Mouse (Mus musculus): ENCODE measurements around the gene Ucp2. TPM values are rescaled to one million over a fixed set of nuclear protein-coding genes. Genes with fewer than 3 reads are reported as not detected.

Gene Ucp2
- polyA plus RNA-seq, 1 experiment: 387 TPM

GRCm38 (mm10) chr7:100494415-100494831 is 1.3 kb downstream of the Ucp2 start:
- Histone ChIP-seq H3ac (ENCODE audit: control insufficient read depth, insufficient read length) (no peak overlapping the region), H3K79me2 (ENCODE audit: control insufficient read depth, insufficient read depth) (no peaks in the 10 kb centered on the region), H3K27me3 (ENCODE audit: control insufficient read depth, insufficient read depth, insufficient read length) (no peaks in the 10 kb centered on the region), H3K4me2 (ENCODE audit: low read depth) (peak overlapping the region; percentile 92), H3K4me3 (peak overlapping the region; percentile 38), H3K36me3 (ENCODE audit: control insufficient read depth, insufficient read depth) (no peaks in the 10 kb centered on the region)
- TF ChIP-seq POLR2AphosphoS2 (IDR thresholded peaks at IDR 0.05; ENCODE audit: insufficient read length, low read depth) (no peak), E2F4 (IDR thresholded peaks at IDR 0.05; ENCODE audit: insufficient read depth) (no peak), TCF12 (IDR thresholded peaks at IDR 0.05; ENCODE audit: insufficient read depth, poor library complexity, severe bottlenecking) (no peak), MYOG (IDR thresholded peaks at IDR 0.05; ENCODE audit: control insufficient read depth in 1 of 3, insufficient read depth in 1 of 3, insufficient read length in 2 of 3, low read depth in 2 of 3) (no peak), POLR2A (IDR thresholded peaks at IDR 0.05; ENCODE audit: insufficient read length, low read depth) (no peak), SRF (IDR thresholded peaks at IDR 0.05; ENCODE audit: control insufficient read depth, insufficient read length, low read depth) (no peak), MYOD1 (IDR thresholded peaks at IDR 0.05; ENCODE audit: control insufficient read depth in 1 of 3, insufficient read length in 2 of 3, low read depth in 2 of 3) (no peak), CEBPB (IDR thresholded peaks at IDR 0.05; ENCODE audit: insufficient read depth, poor library complexity, severe bottlenecking) (no peak), TCF3 (IDR thresholded peaks at IDR 0.05; ENCODE audit: insufficient read length, low read depth) (no peak)

DNA sequence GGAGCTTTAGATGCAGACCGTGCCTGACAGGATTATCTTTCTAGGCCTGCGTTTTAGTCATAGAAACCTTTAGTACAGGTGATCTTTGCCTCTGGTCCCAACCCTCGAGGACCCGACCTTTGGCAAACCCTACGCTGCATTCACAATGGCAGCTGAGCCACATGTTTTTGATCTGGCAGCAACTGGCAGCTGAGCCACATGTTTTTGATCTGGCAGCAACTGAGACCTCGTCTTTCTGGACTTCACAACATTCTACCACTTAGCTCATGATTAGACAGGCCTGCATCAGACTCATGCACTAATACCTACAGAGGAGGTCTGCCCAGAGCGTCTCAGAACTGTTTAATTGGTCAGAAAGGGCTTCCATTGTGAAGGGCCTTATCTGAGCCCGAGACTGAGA is 1.9 kb downstream of the Ucp2 start:
- TF ChIP-seq MYOG (IDR thresholded peaks at IDR 0.05; ENCODE audit: control insufficient read depth in 1 of 3, insufficient read depth in 1 of 3, insufficient read length in 2 of 3, low read depth in 2 of 3) (no peak), MYOD1 (IDR thresholded peaks at IDR 0.05; ENCODE audit: control insufficient read depth in 1 of 3, insufficient read length in 2 of 3, low read depth in 2 of 3) (no peak), MAX (IDR thresholded peaks at IDR 0.05; ENCODE audit: low read depth) (no peak), POLR2AphosphoS2 (IDR thresholded peaks at IDR 0.05; ENCODE audit: insufficient read length, low read depth) (no peak), E2F4 (IDR thresholded peaks at IDR 0.05; ENCODE audit: insufficient read depth) (no peak), CEBPB (IDR thresholded peaks at IDR 0.05; ENCODE audit: insufficient read depth, poor library complexity, severe bottlenecking) (no peak), SRF (IDR thresholded peaks at IDR 0.05; ENCODE audit: control insufficient read depth, insufficient read length, low read depth) (no peak), TCF12 (IDR thresholded peaks at IDR 0.05; ENCODE audit: insufficient read depth, poor library complexity, severe bottlenecking) (no peak), POLR2A (IDR thresholded peaks at IDR 0.05; ENCODE audit: insufficient read length, low read depth) (no peak), TCF3 (IDR thresholded peaks at IDR 0.05; ENCODE audit: insufficient read length, low read depth) (no peak), USF1 (IDR thresholded peaks at IDR 0.05; ENCODE audit: low read depth) (no peak), REST (IDR thresholded peaks at IDR 0.05; ENCODE audit: insufficient read depth, insufficient read length) (no peak)
- Histone ChIP-seq H3K4me3 (no peak overlapping the region), H3K36me3 (ENCODE audit: control insufficient read depth, insufficient read depth) (no peaks in the 10 kb centered on the region), H3ac (ENCODE audit: control insufficient read depth, insufficient read length) (no peak overlapping the region), H3K4me2 (ENCODE audit: low read depth) (no peak overlapping the region), H3K27me3 (ENCODE audit: control insufficient read depth, insufficient read depth, insufficient read length) (no peaks in the 10 kb centered on the region), H3K79me2 (ENCODE audit: control insufficient read depth, insufficient read depth) (no peaks in the 10 kb centered on the region)

GRCm38 (mm10) chr7:100495581-100496251 is 2.6 kb downstream of the Ucp2 start:
- Histone ChIP-seq H3K4me3 (no peak overlapping the region), H3ac (ENCODE audit: control insufficient read depth, insufficient read length) (no peak overlapping the region)
- TF ChIP-seq MYOD1 (IDR thresholded peaks at IDR 0.05; ENCODE audit: control insufficient read depth in 1 of 3, insufficient read length in 2 of 3, low read depth in 2 of 3) (no peak), E2F4 (IDR thresholded peaks at IDR 0.05; ENCODE audit: insufficient read depth) (no peak), MYOG (IDR thresholded peaks at IDR 0.05; ENCODE audit: control insufficient read depth in 1 of 3, insufficient read depth in 1 of 3, insufficient read length in 2 of 3, low read depth in 2 of 3) (no peak), REST (IDR thresholded peaks at IDR 0.05; ENCODE audit: insufficient read depth, insufficient read length) (no peak), USF1 (IDR thresholded peaks at IDR 0.05; ENCODE audit: low read depth) (no peak), CEBPB (IDR thresholded peaks at IDR 0.05; ENCODE audit: insufficient read depth, poor library complexity, severe bottlenecking) (no peak), TCF3 (IDR thresholded peaks at IDR 0.05; ENCODE audit: insufficient read length, low read depth) (no peak), MAX (IDR thresholded peaks at IDR 0.05; ENCODE audit: low read depth) (no peak), POLR2AphosphoS2 (IDR thresholded peaks at IDR 0.05; ENCODE audit: insufficient read length, low read depth) (no peak), POLR2A (IDR thresholded peaks at IDR 0.05; ENCODE audit: insufficient read length, low read depth) (no peak), TCF12 (IDR thresholded peaks at IDR 0.05; ENCODE audit: insufficient read depth, poor library complexity, severe bottlenecking) (no peak), SRF (IDR thresholded peaks at IDR 0.05; ENCODE audit: control insufficient read depth, insufficient read length, low read depth) (no peak)

DNA sequence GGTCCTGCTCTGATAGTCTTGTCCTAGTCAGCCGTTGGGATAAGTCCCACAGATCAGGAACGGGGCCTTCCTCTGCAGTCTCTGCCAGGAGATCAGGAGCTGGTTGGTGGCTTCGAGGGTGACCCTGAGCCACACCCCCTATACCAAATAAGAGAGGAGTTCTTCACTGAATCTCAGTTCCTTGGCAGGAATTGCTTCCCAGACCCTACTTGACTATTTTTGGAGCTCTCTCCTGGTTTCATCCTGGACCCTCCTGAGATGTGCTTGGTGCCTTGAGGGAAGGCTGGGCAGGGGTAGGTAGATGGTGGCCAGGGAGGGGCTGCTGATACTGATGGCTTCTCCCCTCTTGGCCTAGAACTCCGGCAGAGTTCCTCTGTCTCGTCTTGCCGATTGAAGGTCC is 3.2 kb downstream of the Ucp2 start:
- H3K79me2 ChIP-seq (ENCODE audit: control insufficient read depth, insufficient read depth): no peaks in the 10 kb centered on the region
- H3K36me3 ChIP-seq (ENCODE audit: control insufficient read depth, insufficient read depth): no peaks in the 10 kb centered on the region
- H3K4me2 ChIP-seq (ENCODE audit: low read depth): no peak overlapping the region
- TF ChIP-seq MYOD1 (IDR thresholded peaks at IDR 0.05; ENCODE audit: control insufficient read depth in 1 of 3, insufficient read length in 2 of 3, low read depth in 2 of 3): no peak
- no peak overlapping the region for H3K4me3 ChIP-seq
- no peak overlapping the region for H3ac ChIP-seq (ENCODE audit: control insufficient read depth, insufficient read length)
- H3K27me3 ChIP-seq (ENCODE audit: control insufficient read depth, insufficient read depth, insufficient read length): no peaks in the 10 kb centered on the region

More at GRCm38 (mm10) chr7:100495581-100496251, 2.6 kb downstream of the Ucp2 start:
- Histone ChIP-seq H3K36me3 (ENCODE audit: control insufficient read depth, insufficient read depth) (no peaks in the 10 kb centered on the region), H3K4me2 (ENCODE audit: low read depth) (no peak overlapping the region), H3K27me3 (ENCODE audit: control insufficient read depth, insufficient read depth, insufficient read length) (no peaks in the 10 kb centered on the region), H3K79me2 (ENCODE audit: control insufficient read depth, insufficient read depth) (no peaks in the 10 kb centered on the region)

GRCm38 (mm10) chr7:100496791-100497190 is 3.7 kb downstream of the Ucp2 start:
- H3ac ChIP-seq (ENCODE audit: control insufficient read depth, insufficient read length): no peak overlapping the region
- no peaks in the 10 kb centered on the region for H3K79me2 ChIP-seq (ENCODE audit: control insufficient read depth, insufficient read depth)
- no peak for TF ChIP-seq TCF3 (IDR thresholded peaks at IDR 0.05; ENCODE audit: insufficient read length, low read depth)
- TF ChIP-seq REST (IDR thresholded peaks at IDR 0.05; ENCODE audit: insufficient read depth, insufficient read length): no peak
- no peak for TF ChIP-seq MYOD1 (IDR thresholded peaks at IDR 0.05; ENCODE audit: control insufficient read depth in 1 of 3, insufficient read length in 2 of 3, low read depth in 2 of 3)
- TF ChIP-seq POLR2AphosphoS2 (IDR thresholded peaks at IDR 0.05; ENCODE audit: insufficient read length, low read depth): no peak
- TF ChIP-seq E2F4 (IDR thresholded peaks at IDR 0.05; ENCODE audit: insufficient read depth): no peak
- TF ChIP-seq SRF (IDR thresholded peaks at IDR 0.05; ENCODE audit: control insufficient read depth, insufficient read length, low read depth): no peak
- no peak for TF ChIP-seq USF1 (IDR thresholded peaks at IDR 0.05; ENCODE audit: low read depth)
- no peaks in the 10 kb centered on the region for H3K36me3 ChIP-seq (ENCODE audit: control insufficient read depth, insufficient read depth)
- H3K4me3 ChIP-seq: no peak overlapping the region
- no peaks in the 10 kb centered on the region for H3K27me3 ChIP-seq (ENCODE audit: control insufficient read depth, insufficient read depth, insufficient read length)
- H3K4me2 ChIP-seq (ENCODE audit: low read depth): no peak overlapping the region
